Mouse (Mus musculus): ENCODE data around the gene Sspn. TPM values are rescaled to one million over a fixed set of nuclear protein-coding genes. Genes with fewer than 3 reads are reported as not detected.

Sspn gene
- total and polyA plus RNA-seq, 3 experiments: not detected

DNA sequence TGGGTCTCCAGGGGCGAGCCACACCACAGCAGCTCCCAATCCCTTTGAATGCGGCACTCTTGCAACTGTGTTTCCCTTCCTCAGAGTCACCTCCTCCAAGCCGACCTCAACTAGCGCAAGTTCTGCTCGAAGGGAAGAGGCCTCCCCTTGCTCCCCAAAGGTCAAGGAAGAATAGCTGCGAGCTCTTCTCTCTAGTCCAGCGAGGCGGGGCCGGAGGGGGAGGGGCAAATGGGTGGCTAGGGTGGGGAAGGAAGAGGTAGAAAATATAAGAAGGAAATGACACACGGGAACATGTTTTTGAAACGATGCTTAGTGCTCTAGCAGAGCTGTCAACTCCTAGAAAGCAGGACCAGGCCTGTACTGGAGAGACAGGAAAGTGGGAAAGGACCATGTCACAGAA lies 61.1 kb downstream of the Sspn start:
- H3K27ac ChIP-seq (ENCODE audit: control insufficient read depth, low read depth, low read length): no peak overlapping the region
- no peaks in the 10 kb centered on the region for H3K79me2 ChIP-seq (ENCODE audit: control insufficient read depth, insufficient read depth, low read length, poor library complexity)
- peaks cover 0 to 16% of the 10 kb centered on the region in 2 experiments; a peak in 2 of 4 replicates for H3K36me3 ChIP-seq (ENCODE audit: control insufficient read depth in 1 of 2, insufficient read depth in 2 of 2, low read length in 2 of 2)
- no peaks in the 10 kb centered on the region for H3K27me3 ChIP-seq (ENCODE audit: control insufficient read depth in 1 of 2, insufficient read depth in 2 of 2, low read length in 2 of 2)
- TF ChIP-seq E2F4 (IDR thresholded peaks at IDR 0.05; ENCODE audit: borderline replicate concordance, low read depth, low read length) (no peak), UBTF (IDR thresholded peaks at IDR 0.05; ENCODE audit: borderline replicate concordance, insufficient read depth, low read depth, low read length) (no peak), MAZ (IDR thresholded peaks at IDR 0.05; ENCODE audit: low read depth, low read length) (no peak), CTCF (IDR thresholded peaks at IDR 0.05 in 2 of 3, conservative IDR thresholded peaks at IDR 0.05 in 1 of 3; ENCODE audit: control insufficient read depth in 1 of 3, insufficient read depth in 1 of 3, low read depth in 2 of 3, low read length in 3 of 3, poor library complexity in 1 of 3, severe bottlenecking in 1 of 3) (no peak), EP300 (IDR thresholded peaks at IDR 0.05; ENCODE audit: low read depth in 1 of 2, low read length in 2 of 2) (no peak), ETS1 (IDR thresholded peaks at IDR 0.05; ENCODE audit: low read depth, low read length) (no peak), HCFC1 (IDR thresholded peaks at IDR 0.05; ENCODE audit: low read depth, low read length) (no peak), POLR2AphosphoS5 (IDR thresholded peaks at IDR 0.05; ENCODE audit: borderline replicate concordance, low read depth, low read length) (no peak), GATA1 (IDR thresholded peaks at IDR 0.05; ENCODE audit: low read depth, low read length) (no peak), TAL1 (IDR thresholded peaks at IDR 0.05; ENCODE audit: low read length) (no peak), MEF2A (IDR thresholded peaks at IDR 0.05; ENCODE audit: extremely low read depth, insufficient replicate concordance, low read depth, low read length, poor library complexity, severe bottlenecking) (no peak), GABPA (IDR thresholded peaks at IDR 0.05; ENCODE audit: low read depth, low read length) (no peak)
- H3K4me3 ChIP-seq (ENCODE audit: control insufficient read depth in 1 of 2, insufficient read depth in 1 of 2, low read depth in 2 of 2, low read length in 2 of 2): no peak overlapping the region
- H3K9me3 ChIP-seq (replicated peaks; ENCODE audit: insufficient read depth, low read length): no peaks in the 10 kb centered on the region
- peaks cover 3 to 15% of the 10 kb centered on the region in 2 experiments for H3K4me1 ChIP-seq (ENCODE audit: control insufficient read depth in 1 of 2, insufficient read depth in 2 of 2, low read length in 2 of 2)
- H3K9ac ChIP-seq (ENCODE audit: control insufficient read depth, low read depth, low read length, poor library complexity, severe bottlenecking): no peak overlapping the region
- no peak for DNase-seq (ENCODE audit: low read depth, low spot score)

DNA sequence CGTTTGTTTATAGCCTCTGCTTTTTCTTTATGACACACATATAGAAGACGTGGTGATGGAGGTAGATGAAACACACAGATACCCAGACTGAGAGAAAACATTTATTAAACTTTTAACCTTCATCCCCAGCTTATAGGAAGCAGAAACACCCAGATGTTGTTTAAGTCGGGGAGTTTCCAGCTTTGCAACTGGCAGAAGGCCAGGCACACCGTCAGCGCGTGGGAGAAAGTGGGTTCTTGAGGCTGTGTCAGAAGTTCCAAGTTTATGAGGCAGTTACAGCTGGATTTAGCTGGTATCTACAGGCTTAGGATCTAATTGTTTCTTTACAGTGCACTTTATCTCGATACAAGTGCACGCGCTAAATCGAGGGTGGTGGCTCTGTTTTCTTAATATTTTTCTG lies 61.5 kb downstream of the Sspn start:
- DNase-seq (ENCODE audit: low read depth, low spot score): peak; percentile 76
- H3K4me1 ChIP-seq (ENCODE audit: control insufficient read depth in 1 of 2, insufficient read depth in 2 of 2, low read length in 2 of 2): peaks cover 0 to 13% of the 10 kb centered on the region in 2 experiments
- H3K27ac ChIP-seq (ENCODE audit: control insufficient read depth, low read depth, low read length): 0 out of 2 replicates have a peak overlapping the region, but pooled peaks have one; percentile 11
- peak overlapping the region; percentile 13; the same call in 1 of the 2 replicates for H3K9ac ChIP-seq (ENCODE audit: control insufficient read depth, low read depth, low read length, poor library complexity, severe bottlenecking)
- H3K27me3 ChIP-seq (ENCODE audit: control insufficient read depth in 1 of 2, insufficient read depth in 2 of 2, low read length in 2 of 2): no peaks in the 10 kb centered on the region
- peak overlapping the region in 1 of 2 experiments; percentile 20; a peak in 2 of 4 replicates for H3K4me3 ChIP-seq (ENCODE audit: control insufficient read depth in 1 of 2, insufficient read depth in 1 of 2, low read depth in 2 of 2, low read length in 2 of 2)
- no peaks in the 10 kb centered on the region for H3K79me2 ChIP-seq (ENCODE audit: control insufficient read depth, insufficient read depth, low read length, poor library complexity)
- no peaks in the 10 kb centered on the region for H3K9me3 ChIP-seq (replicated peaks; ENCODE audit: insufficient read depth, low read length)
- peaks cover 0 to 12% of the 10 kb centered on the region in 2 experiments; a peak in 2 of 4 replicates for H3K36me3 ChIP-seq (ENCODE audit: control insufficient read depth in 1 of 2, insufficient read depth in 2 of 2, low read length in 2 of 2)
- TF ChIP-seq CHD1 (IDR thresholded peaks at IDR 0.05; ENCODE audit: low read depth, low read length) (no peak), KAT2A (conservative IDR thresholded peaks at IDR 0.05; ENCODE audit: low read depth, low read length) (no peak), TBP (IDR thresholded peaks at IDR 0.05; ENCODE audit: low read depth, low read length) (no peak), TAL1 (IDR thresholded peaks at IDR 0.05; ENCODE audit: low read length) (no peak), ETS1 (IDR thresholded peaks at IDR 0.05; ENCODE audit: low read depth, low read length) (peak; percentile 55), NRF1 (IDR thresholded peaks at IDR 0.05; ENCODE audit: insufficient read depth, low read depth, low read length, poor library complexity, severe bottlenecking) (no peak), USF1 (IDR thresholded peaks at IDR 0.05; ENCODE audit: low read depth, low read length) (no peak), ZMIZ1 (IDR thresholded peaks at IDR 0.05; ENCODE audit: low read depth, low read length) (no peak), UBTF (IDR thresholded peaks at IDR 0.05; ENCODE audit: borderline replicate concordance, insufficient read depth, low read depth, low read length) (no peak), MXI1 (IDR thresholded peaks at IDR 0.05; ENCODE audit: low read depth, low read length) (0 out of 2 replicates have a peak, but pooled peaks have one; percentile 28), SMC3 (IDR thresholded peaks at IDR 0.05; ENCODE audit: low read depth, low read length) (no peak), MEF2A (IDR thresholded peaks at IDR 0.05; ENCODE audit: extremely low read depth, insufficient replicate concordance, low read depth, low read length, poor library complexity, severe bottlenecking) (no peak), CHD2 (IDR thresholded peaks at IDR 0.05; ENCODE audit: low read length) (no peak), POLR2AphosphoS2 (IDR thresholded peaks at IDR 0.05; ENCODE audit: low read length) (no peak), JUND (IDR thresholded peaks at IDR 0.05; ENCODE audit: low read depth, low read length) (no peak), E2F4 (IDR thresholded peaks at IDR 0.05; ENCODE audit: borderline replicate concordance, low read depth, low read length) (no peak), GATA1 (IDR thresholded peaks at IDR 0.05; ENCODE audit: low read depth, low read length) (peak; percentile 14; the same call in 1 of the 2 replicates), RCOR1 (IDR thresholded peaks at IDR 0.05; ENCODE audit: low read depth, low read length) (no peak), BHLHE40 (IDR thresholded peaks at IDR 0.05; ENCODE audit: borderline replicate concordance, low read depth, low read length) (no peak), EP300 (IDR thresholded peaks at IDR 0.05; ENCODE audit: low read depth in 1 of 2, low read length in 2 of 2) (peak in 1 of 2 experiments; percentile 17; a peak in 1 of 4 replicates), RAD21 (IDR thresholded peaks at IDR 0.05; ENCODE audit: low read depth, low read length) (no peak), GABPA (IDR thresholded peaks at IDR 0.05; ENCODE audit: low read depth, low read length) (no peak), ZC3H11A (IDR thresholded peaks at IDR 0.05; ENCODE audit: low read depth, low read length) (no peak), MAZ (IDR thresholded peaks at IDR 0.05; ENCODE audit: low read depth, low read length) (no peak), USF2 (IDR thresholded peaks at IDR 0.05; ENCODE audit: borderline replicate concordance in 1 of 2, insufficient read depth in 1 of 2, low read depth in 1 of 2, low read length in 2 of 2) (no peak)

Measured in MEL (cell line).